Mouse (Mus musculus) ES-E14 (cell line): ENCODE results near the gene Scp2d1. TPM values are rescaled to one million over a fixed set of nuclear protein-coding genes. Genes with fewer than 3 reads are reported as not detected.

Experiments used
- DNase-seq: peaks from one replicate; pipeline ENCODE4 v3.0.0-alpha.2; 2013; ENCODE audit warnings: low read depth, low spot score
- H3K27ac ChIP-seq: 2 replicates; pipeline ENCODE4 v1.5.1; 2012; ENCODE audit warnings: low read depth, mild to moderate bottlenecking, low read length, moderate library complexity, mixed read lengths; ENCODE audit not compliant: poor library complexity, insufficient read depth, severe bottlenecking
- H3K36me3 ChIP-seq: 2 replicates; pipeline ENCODE4 v1.6.1; 2012; ENCODE audit warnings: mild to moderate bottlenecking, low read length, moderate library complexity, mixed read lengths; ENCODE audit not compliant: control insufficient read depth, poor library complexity, insufficient read depth, severe bottlenecking
- H3K4me1 ChIP-seq, 2 experiments: fragments of 150-350 bp in 1 of 2; sonication (generic) in 1 of 2; 2 replicates each; pipeline ENCODE4 v1.6.1; 2012; ENCODE audit warnings: low read length in 2 of 2, mild to moderate bottlenecking in 1 of 2, mixed read lengths in 1 of 2; ENCODE audit not compliant: control insufficient read depth in 2 of 2, insufficient read depth in 2 of 2, poor library complexity in 1 of 2
- H3K4me3 ChIP-seq, 2 experiments: fragments of 150-350 bp in 1 of 2; sonication (generic) in 1 of 2; 2 replicates each; pipeline ENCODE4 v1.5.1; 2012; ENCODE audit warnings: low read length in 2 of 2, low read depth in 1 of 2, mild to moderate bottlenecking in 1 of 2, mixed read lengths in 1 of 2; ENCODE audit not compliant: insufficient read depth in 1 of 2, poor library complexity in 1 of 2, severe bottlenecking in 1 of 2
- H3K9ac ChIP-seq: 2 replicates; pipeline ENCODE4 v1.6.1; 2012; ENCODE audit warnings: low read depth, mild to moderate bottlenecking, low read length, mixed read lengths; ENCODE audit not compliant: poor library complexity, insufficient read depth, severe bottlenecking
- H3K9me3 ChIP-seq: fragments of 150-350 bp; sonication (generic); 2 replicates; pipeline ENCODE4 v1.6.1; 2012; ENCODE audit warnings: low read depth, mild to moderate bottlenecking, low read length; ENCODE audit not compliant: control insufficient read depth, insufficient read depth
- CHD2 ChIP-seq: IDR thresholded peaks from 2 replicates; pipeline ENCODE4 v1.6.1; 2014; ENCODE audit warnings: mild to moderate bottlenecking, low read depth, low read length, inconsistent platforms
- HCFC1 ChIP-seq: IDR thresholded peaks from 2 replicates; pipeline ENCODE4 v1.6.1; 2012; ENCODE audit warnings: low read length, inconsistent platforms, borderline replicate concordance; ENCODE audit not compliant: insufficient read depth
- MAFK ChIP-seq: IDR thresholded peaks from 2 replicates; pipeline ENCODE4 v1.6.1; 2014; ENCODE audit warnings: mild to moderate bottlenecking, low read depth, low read length, inconsistent platforms; ENCODE audit not compliant: insufficient read depth
- ZC3H11A ChIP-seq: IDR thresholded peaks from 2 replicates; pipeline ENCODE4 v1.6.1; 2012; ENCODE audit warnings: low read depth, mild to moderate bottlenecking, inconsistent platforms, low read length, borderline replicate concordance
- ZNF384 ChIP-seq: IDR thresholded peaks from 2 replicates; pipeline ENCODE4 v1.6.1; 2012; ENCODE audit warnings: low read depth, low read length, inconsistent platforms
- in situ Hi-C, 2 experiments: fragments of 600-800 bp; cut with MboI; formaldehyde crosslinking; loops; one replicate each; pipeline ENCODE4 v1.15.1; 2025; ENCODE audit warnings: low sequenced_read_pairs in 2 of 2, inconsistent platforms in 1 of 2; ENCODE audit not compliant: unreplicated experiment in 2 of 2
- total RNA-seq: library from RNA; depleted of rRNA; stranded (reverse); fragments of 300-350 nt; gene quantifications from 2 replicates; pipeline ENCODE4 v1.2.3, GENCODE M21; 2012

The Scp2d1 gene
- total RNA-seq, 1 experiment: 0.31 TPM

DNA sequence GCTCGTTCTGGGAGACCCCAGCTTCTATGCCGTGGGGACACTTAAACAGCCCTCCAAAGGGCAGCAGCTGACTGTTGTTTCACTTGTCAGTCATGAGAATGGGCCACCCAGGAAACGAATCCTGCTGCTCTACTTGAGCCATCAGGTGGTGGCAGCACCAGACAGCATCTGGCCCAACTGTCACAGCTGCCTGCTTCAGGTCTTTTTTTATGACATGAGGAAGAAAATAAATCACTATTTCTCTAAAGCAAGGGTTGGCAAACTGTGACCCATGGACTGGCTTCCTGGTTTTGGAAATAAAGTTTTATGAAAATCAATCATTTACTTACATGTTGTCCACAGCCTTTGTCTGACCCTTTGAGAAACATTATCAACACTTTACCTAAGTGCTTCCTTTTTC lies 41.6 kb upstream of the Scp2d1 start:
- Histone ChIP-seq H3K36me3 (no peaks in the 10 kb centered on the region), H3K27ac (no peak overlapping the region), H3K9me3 (no peaks in the 10 kb centered on the region), H3K4me1 (no peaks in the 10 kb centered on the region), H3K9ac (no peak overlapping the region), H3K4me3 (no peak overlapping the region)
- in situ Hi-C loops: no loop called here
- no peak for TF ChIP-seq MAFK
- TF ChIP-seq ZNF384: no peak
- no peak for TF ChIP-seq CHD2
- TF ChIP-seq ZC3H11A: no peak
- no peak for TF ChIP-seq HCFC1
- no peak for DNase-seq

DNA sequence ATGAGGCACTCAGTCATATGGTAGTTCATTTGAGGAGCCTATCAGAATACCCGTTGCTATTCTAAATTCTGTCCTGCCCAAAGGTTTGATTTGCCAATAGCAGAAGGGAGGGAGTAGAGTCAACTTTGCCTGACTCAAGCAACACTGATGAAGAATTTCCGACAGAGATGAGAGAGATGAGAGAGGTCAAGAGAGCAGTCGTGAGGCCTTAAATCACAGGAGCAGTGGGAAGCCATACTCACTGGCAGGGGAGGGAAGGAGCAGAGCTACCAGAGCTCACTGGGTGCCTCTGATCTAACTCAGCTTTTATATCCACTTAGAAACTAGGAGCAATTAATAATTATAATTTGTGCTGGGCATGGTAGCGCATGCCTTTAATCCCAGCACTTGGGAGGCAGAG lies 41.0 kb upstream of the Scp2d1 start:
- Histone ChIP-seq H3K4me3 (no peak overlapping the region), H3K9ac (no peak overlapping the region), H3K36me3 (no peaks in the 10 kb centered on the region), H3K27ac (no peak overlapping the region), H3K9me3 (no peaks in the 10 kb centered on the region), H3K4me1 (no peaks in the 10 kb centered on the region)
- DNase-seq: no peak
- in situ Hi-C loops: no loop called here
- TF ChIP-seq MAFK (no peak), HCFC1 (no peak), ZNF384 (no peak), ZC3H11A (no peak)

DNA sequence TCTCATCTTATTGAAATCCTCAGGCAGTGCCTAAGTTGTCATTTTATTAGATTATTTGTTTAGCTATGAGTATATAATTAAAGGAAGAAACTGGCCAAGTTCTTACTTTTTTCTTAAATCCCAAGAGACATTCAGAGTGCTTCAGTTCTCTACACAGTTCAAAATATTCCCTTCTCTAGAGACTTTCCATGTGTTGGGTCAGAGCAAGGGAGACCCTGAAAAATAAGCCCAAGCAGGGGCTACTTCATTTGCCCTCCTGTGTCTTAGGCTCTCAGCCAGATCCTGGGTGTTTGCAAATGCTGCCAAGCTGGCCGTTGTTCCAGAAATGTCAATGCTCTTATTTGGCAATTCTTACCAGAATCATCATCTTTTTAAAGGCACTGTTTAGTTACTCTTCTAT lies 40.3 kb upstream of the Scp2d1 start:
- H3K36me3 ChIP-seq: no peaks in the 10 kb centered on the region
- no peaks in the 10 kb centered on the region for H3K4me1 ChIP-seq
- DNase-seq: no peak
- no peak for TF ChIP-seq MAFK
- no peak for TF ChIP-seq ZC3H11A
- TF ChIP-seq HCFC1: no peak
- TF ChIP-seq CHD2: no peak
- TF ChIP-seq ZNF384: no peak
- no peak overlapping the region for H3K27ac ChIP-seq
- no peak overlapping the region for H3K4me3 ChIP-seq
- H3K9me3 ChIP-seq: no peaks in the 10 kb centered on the region
- no peak overlapping the region for H3K9ac ChIP-seq
- in situ Hi-C loops: no loop called here

DNA sequence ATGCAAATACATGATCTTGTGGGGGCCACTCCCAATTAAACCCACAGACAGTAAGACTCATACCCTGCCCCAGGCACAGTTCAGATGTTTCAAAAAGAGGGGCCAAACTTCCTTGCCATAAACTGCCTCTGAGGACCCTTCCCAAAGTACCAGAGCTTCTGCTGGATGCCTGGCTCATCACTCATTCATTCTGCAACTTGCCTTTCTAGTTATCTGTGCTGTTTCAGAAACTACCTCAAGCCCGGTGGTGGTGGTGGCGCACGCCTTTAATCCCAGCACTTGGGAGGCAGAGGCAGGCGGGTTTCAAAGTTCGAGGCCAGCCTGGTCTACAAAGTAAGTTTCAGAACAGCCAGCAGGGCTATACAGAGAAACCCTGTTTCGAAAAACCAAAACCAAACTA lies 39.6 kb upstream of the Scp2d1 start:
- H3K4me1 ChIP-seq: no peaks in the 10 kb centered on the region
- H3K9me3 ChIP-seq: no peaks in the 10 kb centered on the region
- no peaks in the 10 kb centered on the region for H3K36me3 ChIP-seq
- H3K9ac ChIP-seq: no peak overlapping the region
- H3K4me3 ChIP-seq: no peak overlapping the region
- in situ Hi-C loops: no loop called here
- DNase-seq: no peak
- H3K27ac ChIP-seq: no peak overlapping the region
- TF ChIP-seq ZC3H11A (no peak), MAFK (no peak), ZNF384 (no peak), CHD2 (no peak), HCFC1 (no peak)

DNA sequence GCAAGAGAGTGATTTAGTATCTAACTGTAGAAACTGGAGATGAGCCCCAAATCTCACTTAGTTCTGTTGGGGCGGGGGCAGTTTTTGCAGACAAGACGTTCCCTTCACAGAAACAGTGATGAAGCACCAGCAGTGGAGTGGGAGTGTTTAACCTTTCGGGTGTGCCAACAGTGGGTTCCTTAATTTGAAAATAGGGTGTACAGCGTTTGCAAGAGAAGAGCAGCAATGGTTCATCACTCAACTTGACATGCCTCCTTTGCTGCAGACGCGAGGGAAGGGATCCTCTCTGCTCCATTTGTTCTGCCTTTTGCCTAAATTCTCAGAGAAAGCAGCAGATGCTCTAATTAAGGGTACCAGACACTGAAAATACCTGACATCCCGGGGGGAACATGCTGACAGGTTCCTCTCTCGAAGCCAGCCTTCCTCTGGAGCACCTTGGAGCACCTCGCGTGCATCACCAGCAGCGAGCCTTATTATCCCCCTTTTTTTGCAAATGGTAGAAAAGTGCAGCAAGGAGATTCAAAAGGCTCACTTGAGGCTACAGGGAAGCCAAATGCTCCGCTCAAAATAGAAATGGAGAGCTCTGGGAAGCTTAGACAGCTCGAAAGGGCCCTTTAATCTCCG lies 31.7 kb upstream of the Scp2d1 start:
- TF ChIP-seq MAFK (no peak), CHD2 (no peak), ZC3H11A (no peak), HCFC1 (no peak)
- no peaks in the 10 kb centered on the region for H3K36me3 ChIP-seq
- H3K4me3 ChIP-seq: no peak overlapping the region
- no peaks in the 10 kb centered on the region for H3K9me3 ChIP-seq
- H3K27ac ChIP-seq: no peak overlapping the region
- no peak for DNase-seq
- in situ Hi-C loops: no loop called here
- H3K9ac ChIP-seq: no peak overlapping the region
- no peaks in the 10 kb centered on the region for H3K4me1 ChIP-seq
